Mouse (Mus musculus) midbrain, postnatal 0 days (tissue): ENCODE results near the gene Mylpf. TPM values are rescaled to one million over a fixed set of nuclear protein-coding genes. Genes with fewer than 3 reads are reported as not detected.

ENCODE experiments used
- ATAC-seq: fragments of 200-750 bp; cut with Nextera tagmentation; 2 replicates; pipeline ENCODE4 v1.8.0; 2017; ENCODE audit warnings: moderate number of reproducible peaks, mild to moderate bottlenecking, moderate TSS enrichment, moderate library complexity; ENCODE audit not compliant: low FRiP score
- DNase-seq: peaks from one replicate; pipeline ENCODE4 v3.0.0-alpha.2; 2015; ENCODE audit warnings: low spot score
- H3K27ac ChIP-seq: fragments of 300-500 bp; sonication (generic); 2 replicates; pipeline ENCODE4 v1.5.1; 2014; ENCODE audit warnings: low read depth, mild to moderate bottlenecking, low read length, mixed read lengths
- H3K27me3 ChIP-seq: fragments of 300-500 bp; sonication (generic); 2 replicates; pipeline ENCODE4 v1.6.1; 2014; ENCODE audit warnings: low read length, control low read depth, mixed read lengths; ENCODE audit not compliant: insufficient read depth
- H3K36me3 ChIP-seq: fragments of 300-500 bp; sonication (generic); 2 replicates; pipeline ENCODE4 v1.6.1; 2014; ENCODE audit warnings: low read length, control low read depth, mixed read lengths; ENCODE audit not compliant: insufficient read depth
- H3K4me1 ChIP-seq: fragments of 300-500 bp; sonication (generic); 2 replicates; pipeline ENCODE4 v1.6.1; 2014; ENCODE audit warnings: mild to moderate bottlenecking, control low read depth, antibody characterized with exemption, low read length, mixed read lengths; ENCODE audit not compliant: insufficient read depth
- H3K4me2 ChIP-seq: fragments of 300-500 bp; sonication (generic); 2 replicates; pipeline ENCODE4 v1.6.1; 2014; ENCODE audit warnings: low read depth, mild to moderate bottlenecking, low read length, mixed read lengths; ENCODE audit not compliant: poor library complexity, severe bottlenecking
- H3K4me3 ChIP-seq: fragments of 300-500 bp; sonication (generic); 2 replicates; pipeline ENCODE4 v1.5.1; 2014; ENCODE audit warnings: low read depth, mild to moderate bottlenecking, low read length, moderate library complexity
- H3K9ac ChIP-seq: fragments of 300-500 bp; sonication (generic); replicated peaks from 2 replicates; pipeline ENCODE4 v1.6.1; 2014; ENCODE audit warnings: mild to moderate bottlenecking, low read length, moderate library complexity, mixed read lengths; ENCODE audit not compliant: poor library complexity, severe bottlenecking
- H3K9me3 ChIP-seq: fragments of 300-500 bp; sonication (generic); 2 replicates; pipeline ENCODE4 v1.6.1; 2016; ENCODE audit warnings: low read length, control low read depth
- CTCF ChIP-seq: IDR thresholded peaks from 2 replicates; pipeline ENCODE4 v1.5.1; 2016; ENCODE audit warnings: antibody characterized with exemption, mild to moderate bottlenecking
- WGBS: fragments of 180-500 bp; shearing (Covaris S2); extraction: QIAGEN DNeasy Blood & Tissue Kit; methylation state at CpG from one replicate; pipeline ENCODE4 v1.1.7; 2014; 5-methylcytosine and 5-hydroxymethylcytosine counted together
- polyA plus RNA-seq: library from polyadenylated mRNA; unstranded; fragments of >200 nt; fragmentation: Nextera tagmentation; extraction: Ambion mirVana; gene quantifications from 2 replicates; pipeline ENCODE4 v1.2.1, GENCODE M21; 2015
- total RNA-seq: library from RNA; depleted of rRNA; stranded (reverse); fragments of >200 nt; gene quantifications from 2 replicates; pipeline ENCODE4 v1.2.3, GENCODE M21; 2014

Mylpf gene
- total and polyA plus RNA-seq, 2 experiments from 2014 or later: 1.4 to 2.2 TPM

DNA sequence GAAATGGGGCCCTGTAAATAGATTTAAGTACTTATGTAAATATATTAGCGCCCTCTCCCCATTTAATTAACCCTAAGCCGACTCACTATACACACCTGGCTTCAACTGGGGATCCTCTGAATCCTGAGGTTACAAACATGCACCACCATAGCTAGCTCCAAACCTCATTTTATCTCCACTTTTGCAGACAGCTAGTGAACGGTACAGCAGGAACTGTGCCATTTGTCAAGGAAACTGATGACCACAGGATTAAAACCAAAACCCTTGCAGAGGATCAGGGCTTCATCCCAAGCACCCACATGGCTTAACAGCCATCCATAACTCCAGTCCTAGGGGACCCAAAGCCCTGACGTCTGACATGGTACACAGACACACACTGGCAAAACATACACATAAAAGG, 46.3 kb downstream of the Mylpf start:
- H3K4me2 ChIP-seq: peak overlapping the region; percentile 94
- no peak for TF ChIP-seq CTCF
- H3K27ac ChIP-seq: peak overlapping the region; percentile 92
- peak overlapping the region; percentile 54 for H3K4me3 ChIP-seq
- 27% methylated on average over 4 of the region's 4 CpGs for WGBS
- H3K4me1 ChIP-seq: peaks cover 4% of the 10 kb centered on the region; the same call in 1 of the 2 replicates
- no peaks in the 10 kb centered on the region for H3K27me3 ChIP-seq
- DNase-seq (no peak), ATAC-seq (no peak)
- H3K9me3 ChIP-seq: no peaks in the 10 kb centered on the region
- H3K9ac ChIP-seq: peak overlapping the region; percentile 56; the same call in 1 of the 2 replicates
- peaks cover 9% of the 10 kb centered on the region for H3K36me3 ChIP-seq

DNA sequence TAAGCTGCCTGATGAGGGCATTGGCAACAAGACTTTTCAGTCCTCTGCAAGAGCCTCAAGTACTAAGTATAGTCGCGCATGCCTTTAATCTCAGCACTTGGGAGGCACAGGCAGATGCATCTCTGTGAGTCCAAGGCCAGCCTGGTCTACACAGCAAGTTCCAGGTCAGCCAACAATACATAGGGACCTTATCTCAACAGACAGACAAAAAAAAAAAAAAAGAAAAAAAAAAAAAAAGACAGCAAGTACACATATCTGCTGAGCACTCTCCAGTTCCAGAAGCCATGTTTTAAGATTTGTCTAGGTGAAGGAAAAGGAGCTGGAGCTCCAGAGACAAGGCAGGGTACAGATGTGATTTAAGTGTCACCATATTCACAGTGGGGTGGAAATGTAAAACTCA, 47.3 kb downstream of the Mylpf start:
- Histone ChIP-seq H3K9me3 (no peaks in the 10 kb centered on the region), H3K4me3 (no peak overlapping the region), H3K9ac (no peak overlapping the region), H3K27ac (no peak overlapping the region), H3K27me3 (no peaks in the 10 kb centered on the region), H3K36me3 (peaks cover 7% of the 10 kb centered on the region; the same call in 1 of the 2 replicates), H3K4me2 (no peak overlapping the region), H3K4me1 (peaks cover 5% of the 10 kb centered on the region; the same call in 1 of the 2 replicates)
- ATAC-seq: no peak
- TF ChIP-seq CTCF: no peak
- no peak for DNase-seq
- 94% methylated on average over 2 of the region's 2 CpGs for WGBS

DNA sequence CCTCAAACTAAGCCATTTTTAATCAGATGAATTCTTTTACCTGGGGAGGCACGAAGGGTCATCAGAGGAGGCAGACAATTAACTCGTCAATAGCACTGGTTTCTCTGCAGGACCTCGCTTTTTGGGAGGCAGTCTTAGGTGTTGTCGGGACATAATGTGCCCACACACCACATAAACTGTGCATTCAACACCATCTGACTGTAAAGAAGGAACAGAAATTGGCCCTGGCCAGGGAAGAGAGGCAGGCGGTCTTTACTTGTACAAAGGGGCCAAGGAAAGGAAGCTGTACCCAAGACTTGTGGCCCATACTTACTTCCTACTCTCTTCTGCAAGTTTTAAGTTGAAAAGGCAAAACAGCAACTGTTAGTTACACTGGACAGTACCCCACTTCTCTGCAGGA, 47.8 kb downstream of the Mylpf start:
- Histone ChIP-seq H3K27me3 (no peaks in the 10 kb centered on the region), H3K4me3 (no peak overlapping the region), H3K4me1 (peaks cover 5% of the 10 kb centered on the region; the same call in 1 of the 2 replicates), H3K9ac (no peak overlapping the region), H3K27ac (no peak overlapping the region), H3K36me3 (peaks cover 7% of the 10 kb centered on the region; the same call in 1 of the 2 replicates), H3K9me3 (no peaks in the 10 kb centered on the region), H3K4me2 (no peak overlapping the region)
- DNase-seq: no peak
- no peak for TF ChIP-seq CTCF
- WGBS: 90% methylated on average over 5 of the region's 5 CpGs
- no peak for ATAC-seq

DNA sequence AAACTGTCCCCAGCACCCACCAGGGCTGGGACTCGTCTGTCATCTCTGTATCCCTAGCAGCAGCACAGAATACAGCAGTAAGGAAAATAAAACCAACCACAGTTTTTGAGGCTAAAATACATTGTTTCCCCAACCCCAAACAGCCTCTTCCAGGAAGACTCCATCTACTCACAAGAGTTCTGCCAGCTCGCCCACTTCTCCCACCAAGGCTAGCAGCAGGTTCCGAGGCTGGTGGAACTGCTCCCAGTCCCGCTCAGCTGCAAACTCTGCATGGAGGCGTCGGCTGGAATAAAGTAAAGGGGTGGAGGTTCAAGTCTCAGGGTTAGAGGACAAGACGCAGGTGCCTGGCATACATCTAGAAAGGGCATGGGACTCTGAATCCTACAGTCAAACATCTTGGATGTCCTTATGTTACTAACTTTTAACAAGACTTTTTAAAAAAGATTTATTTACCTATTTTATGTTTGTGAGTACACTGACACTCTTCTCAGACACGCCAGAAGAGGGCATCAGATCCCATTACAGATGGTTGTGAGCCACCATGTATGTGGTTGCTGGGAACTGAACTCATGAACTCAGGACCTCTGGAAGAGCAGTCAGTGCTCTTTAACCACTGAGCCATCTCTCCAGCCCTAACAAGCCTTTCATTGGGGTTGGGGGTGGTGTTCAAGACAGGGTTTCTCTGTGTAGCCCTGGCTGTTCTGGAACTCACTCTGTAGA, 50.7 kb downstream of the Mylpf start:
- WGBS: 74% methylated on average over 8 of the region's 8 CpGs

DNA sequence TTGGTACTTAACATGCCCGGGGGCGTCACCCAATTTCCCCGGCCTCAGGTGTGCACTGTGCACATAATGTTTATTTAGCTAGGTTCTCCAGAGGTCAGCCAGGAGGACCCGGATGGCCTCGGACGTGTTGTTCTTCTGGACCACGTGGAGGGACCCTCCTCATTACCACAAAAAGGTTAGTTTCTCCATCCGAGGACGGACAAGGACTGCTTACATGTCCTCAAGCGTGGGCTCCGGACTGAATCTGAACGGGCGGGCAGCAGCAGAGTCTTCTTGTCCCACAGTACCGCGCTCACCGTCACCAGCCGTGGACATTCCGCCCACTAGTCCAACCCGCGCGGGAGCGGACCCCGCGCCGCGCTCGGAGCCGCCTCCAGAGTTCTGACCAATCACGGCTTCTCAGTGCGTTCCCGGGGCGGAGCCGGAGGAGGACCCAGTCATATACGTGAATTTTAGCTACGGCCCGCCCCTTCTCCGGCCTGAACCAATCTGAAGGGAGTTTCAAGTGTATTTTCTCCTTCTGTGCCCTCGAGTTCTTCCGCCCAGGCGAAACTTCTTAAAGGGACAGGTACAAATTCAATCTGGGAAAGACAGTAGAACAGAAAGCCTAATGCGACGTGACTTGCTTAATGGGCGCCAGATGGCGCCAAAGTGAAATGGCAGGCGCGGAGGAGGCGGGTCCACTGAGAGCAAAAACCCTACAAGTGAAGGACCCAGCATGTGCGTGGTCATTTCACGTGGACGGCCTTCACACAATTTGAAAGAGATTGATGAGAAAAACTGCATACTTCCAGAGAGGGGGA, 51.8 kb downstream of the Mylpf start, which contains the start of gene Dctpp1:
Dctpp1 (minus strand) TSS at position 401 of the 803 bp plus-strand sequence.
- peak; percentile 99 for DNase-seq
- under 1% methylated on average over 50 of the region's 50 CpGs for WGBS
- Histone ChIP-seq H3K27me3 (no peaks in the 10 kb centered on the region), H3K9me3 (no peaks in the 10 kb centered on the region), H3K4me1 (peaks cover 5% of the 10 kb centered on the region; the same call in 1 of the 2 replicates), H3K9ac (peak within 1 kb of the TSS; percentile 64), H3K27ac (peak within 1 kb of the TSS; percentile 47), H3K36me3 (0 out of 2 replicates have a peak, but pooled peaks cover 3% of the 10 kb centered on the region), H3K4me3 (peak within 1 kb of the TSS; percentile 63), H3K4me2 (peak within 1 kb of the TSS; percentile 70)
- peak; percentile 99 for ATAC-seq
- TF ChIP-seq CTCF: peak; percentile 94

More for the DNA sequence above, 50.7 kb downstream of the Mylpf start:
- H3K36me3 ChIP-seq: 0 out of 2 replicates have a peak, but pooled peaks cover 3% of the 10 kb centered on the region
- no peak overlapping the region for H3K27ac ChIP-seq
- DNase-seq (no peak), ATAC-seq (no peak)
- H3K4me2 ChIP-seq: peak overlapping the region; percentile 70
- peak overlapping the region; percentile 63 for H3K4me3 ChIP-seq
- TF ChIP-seq CTCF: peak; percentile 32
- no peak overlapping the region for H3K9ac ChIP-seq
- peaks cover 5% of the 10 kb centered on the region; the same call in 1 of the 2 replicates for H3K4me1 ChIP-seq
- no peaks in the 10 kb centered on the region for H3K9me3 ChIP-seq
- no peaks in the 10 kb centered on the region for H3K27me3 ChIP-seq
